Mouse (Mus musculus): ENCODE measurements around the gene Dnmbp. TPM values are rescaled to one million over a fixed set of nuclear protein-coding genes. Genes with fewer than 3 reads are reported as not detected.
A peak's percentile ranks its signal among the peaks of the same experiment; 100 is the strongest.

The Dnmbp gene
- total RNA-seq, 2 experiments from 2014 or later: 8.6 to 11.4 TPM

DNA sequence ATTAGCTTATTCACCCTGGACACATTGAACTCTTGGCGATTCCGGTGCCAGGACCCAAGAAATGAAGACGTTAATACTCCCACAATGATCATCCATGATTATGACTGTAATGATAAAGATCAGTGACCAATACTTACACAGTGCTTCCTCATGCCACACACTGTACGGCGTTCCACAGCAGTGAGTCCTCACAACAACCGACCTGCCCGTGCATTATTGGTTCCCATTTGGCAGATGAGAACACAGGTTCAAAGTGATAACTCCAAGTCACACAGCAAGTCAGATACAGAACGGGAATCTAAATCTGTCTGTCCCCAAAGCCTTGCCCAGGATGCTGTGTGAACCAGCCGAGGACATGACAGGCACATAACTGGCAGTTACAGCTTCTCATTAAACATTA, 25.0 kb downstream of the Dnmbp start:
- no peak for DNase-seq (ENCODE audit: low spot score in 2 of 2)

DNA sequence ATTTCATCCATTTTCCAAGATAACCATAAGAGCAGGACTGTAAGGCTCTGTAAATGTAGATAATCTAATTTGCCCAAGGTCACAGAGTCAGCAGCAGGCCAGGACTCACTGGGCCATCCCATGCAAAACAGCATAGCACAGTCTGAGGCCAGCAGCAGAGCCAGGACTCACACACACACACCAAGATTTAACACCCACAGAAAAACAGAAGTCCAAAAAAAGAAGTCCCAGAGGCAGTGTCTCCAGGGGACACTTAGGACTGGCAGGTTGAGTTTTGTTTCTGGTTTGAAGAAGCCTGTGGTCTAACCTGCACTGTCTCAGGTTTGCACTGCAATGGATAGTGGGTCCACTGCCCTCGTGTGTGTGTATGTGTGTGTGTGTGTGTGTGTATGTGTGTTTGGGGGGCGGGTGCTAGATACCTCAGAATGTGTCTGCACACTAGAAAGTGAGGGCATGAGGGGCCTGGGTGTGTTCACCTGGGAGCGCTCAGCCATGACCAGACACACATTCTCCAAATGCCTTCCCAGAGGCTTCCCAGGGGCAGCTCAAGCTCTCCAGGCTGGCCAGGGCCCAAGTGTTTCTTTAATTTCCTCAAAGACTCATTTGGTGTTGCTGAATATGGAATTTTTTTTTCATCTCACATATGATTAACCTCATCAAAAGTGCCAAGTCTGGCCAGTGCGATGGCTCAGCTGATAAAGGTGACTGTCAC, 27.1 kb downstream of the Dnmbp start:
- no peak for DNase-seq (ENCODE audit: low spot score in 2 of 2)

DNA sequence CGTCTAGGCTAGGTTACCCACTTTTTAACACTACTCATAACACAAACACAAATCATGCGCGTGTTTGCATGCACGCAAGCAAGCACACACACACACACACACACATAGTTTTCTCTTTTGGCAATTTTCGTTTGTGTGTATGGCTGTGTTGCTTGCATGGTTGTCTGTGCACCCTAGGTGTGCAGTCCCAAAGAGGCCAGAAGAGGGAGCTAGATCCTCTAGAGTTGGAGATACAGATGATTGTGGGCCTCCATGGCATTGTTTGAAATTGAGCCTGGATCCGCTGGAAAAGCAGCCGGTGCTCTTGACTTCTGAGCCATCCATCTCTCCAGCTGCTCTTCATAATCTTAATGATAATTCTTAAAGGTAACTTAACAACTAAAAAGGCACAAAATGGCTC, 33.5 kb downstream of the Dnmbp start:
- DNase-seq (ENCODE audit: low spot score in 2 of 2): no peak

DNA sequence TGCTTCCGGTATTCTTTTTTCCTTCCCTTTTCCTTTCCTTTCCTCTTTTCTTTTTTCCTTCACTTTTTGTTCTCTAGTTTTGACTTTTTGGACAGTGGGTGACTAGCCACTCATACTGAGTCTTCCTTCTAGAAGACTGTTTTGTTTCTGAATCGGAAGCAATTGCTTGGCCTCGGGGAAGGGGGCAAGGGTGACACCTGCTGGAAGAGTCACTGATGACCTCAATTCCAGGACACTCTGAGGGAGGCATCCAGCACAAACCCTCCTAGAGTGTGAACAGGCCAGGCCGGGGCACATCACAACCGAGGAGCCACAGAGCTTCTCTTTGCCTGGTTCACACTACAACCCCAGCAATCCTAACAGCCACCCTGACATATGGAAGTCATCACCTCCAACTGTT, 34.0 kb downstream of the Dnmbp start:
- DNase-seq (ENCODE audit: low spot score in 2 of 2): peak; percentile 31 to 47

DNA sequence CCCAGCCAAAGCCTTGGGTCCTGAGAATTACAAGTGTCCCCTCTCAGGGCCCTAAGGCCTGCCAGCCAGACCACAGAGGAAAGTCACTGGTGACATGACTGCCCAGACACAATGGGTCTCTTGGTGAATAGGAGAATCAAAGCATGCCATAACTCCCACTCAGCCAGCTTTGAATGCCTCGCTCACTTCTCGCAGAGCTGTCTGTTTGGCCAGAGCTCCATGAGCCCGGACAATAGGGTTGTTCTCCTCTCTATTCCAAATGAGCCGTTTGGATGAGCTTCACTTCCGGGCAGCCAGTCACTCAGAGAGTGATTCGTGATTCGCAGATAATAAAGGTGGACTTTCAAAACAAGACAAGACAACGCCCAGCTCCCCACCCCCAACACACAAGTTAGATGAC, 34.9 kb downstream of the Dnmbp start:
- no peak for DNase-seq (ENCODE audit: low spot score in 2 of 2)

DNA sequence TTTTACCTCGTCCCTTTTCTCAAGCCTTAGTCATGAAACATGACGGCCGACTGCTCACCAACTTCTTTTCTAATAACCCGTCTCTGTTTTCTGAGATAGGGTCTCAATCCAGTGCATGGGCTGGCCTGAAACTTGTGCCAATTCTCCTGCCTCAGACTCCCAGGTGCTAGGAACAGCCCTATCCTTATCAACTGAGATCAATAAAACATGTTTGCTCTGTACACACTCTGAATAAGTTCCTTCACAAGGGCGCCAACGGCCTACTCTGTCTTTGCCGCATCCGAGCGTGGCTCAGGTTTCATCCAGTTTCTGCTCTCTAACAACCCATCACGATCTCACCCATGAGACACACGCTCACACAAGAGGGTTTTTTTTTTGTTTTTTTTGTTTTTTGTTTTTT, 35.7 kb downstream of the Dnmbp start:
- no peak for DNase-seq (ENCODE audit: low spot score in 2 of 2)

DNA sequence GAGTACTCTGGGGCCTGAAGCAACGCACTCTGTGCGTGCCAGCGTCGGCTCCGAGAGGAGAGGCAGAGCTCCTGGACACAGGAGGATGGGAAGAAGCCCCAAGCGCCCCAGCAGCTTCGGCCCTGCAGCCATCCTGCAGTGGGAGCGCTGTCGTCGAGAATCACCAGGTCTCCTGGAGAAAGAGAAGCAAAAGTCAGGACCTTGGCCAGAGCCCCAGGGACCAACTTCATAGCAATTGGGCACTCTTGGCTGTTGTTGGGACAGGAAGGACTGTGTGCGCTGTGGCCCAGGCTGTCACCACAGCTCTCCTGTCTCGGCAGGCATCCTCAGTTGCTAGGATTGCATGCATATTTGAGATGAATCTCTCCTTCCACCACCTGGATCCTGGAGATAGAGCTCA, 37.1 kb downstream of the Dnmbp start:
- DNase-seq (ENCODE audit: low spot score in 2 of 2): no peak

DNA sequence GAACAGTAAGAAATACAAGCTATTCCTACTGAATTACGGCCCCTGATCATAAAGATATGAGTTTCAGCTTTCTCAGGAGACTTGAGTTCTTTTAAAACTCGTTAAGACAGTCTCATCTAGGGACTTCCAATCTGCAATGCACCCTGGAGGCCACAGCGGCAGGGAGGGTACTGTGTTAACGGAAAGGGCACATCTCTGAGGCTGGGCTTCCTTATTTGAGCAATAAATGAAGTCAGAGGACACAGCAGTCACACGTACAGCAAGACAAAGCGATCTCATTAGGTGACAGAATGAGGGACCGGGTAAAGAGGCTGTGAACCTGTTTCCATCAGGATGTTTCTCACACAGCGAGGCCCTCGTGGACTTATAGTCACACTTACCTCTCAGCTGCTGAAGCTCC, 39.3 kb downstream of the Dnmbp start:
- no peak for DNase-seq (ENCODE audit: low spot score in 2 of 2)

DNA sequence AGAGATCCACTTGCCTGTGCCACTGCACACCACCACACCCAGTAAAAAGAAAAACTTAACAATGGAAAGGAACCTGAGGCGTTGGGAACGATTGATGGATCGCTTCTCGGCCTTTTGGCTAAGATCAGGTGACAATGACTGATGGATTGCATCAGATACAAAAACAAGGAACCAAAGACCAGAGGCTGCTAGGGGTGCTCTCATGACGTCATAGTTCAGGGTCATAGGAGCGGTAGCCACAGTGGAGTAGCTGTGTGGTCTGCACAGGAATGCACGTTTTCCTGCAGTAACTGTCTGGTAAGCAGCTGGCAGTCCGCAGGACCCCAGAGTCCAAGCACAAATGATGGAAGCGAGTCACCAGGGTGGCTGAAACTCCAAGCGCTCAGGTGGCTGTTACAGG, 41.4 kb downstream of the Dnmbp start:
- DNase-seq (ENCODE audit: low spot score in 2 of 2): no peak

DNA sequence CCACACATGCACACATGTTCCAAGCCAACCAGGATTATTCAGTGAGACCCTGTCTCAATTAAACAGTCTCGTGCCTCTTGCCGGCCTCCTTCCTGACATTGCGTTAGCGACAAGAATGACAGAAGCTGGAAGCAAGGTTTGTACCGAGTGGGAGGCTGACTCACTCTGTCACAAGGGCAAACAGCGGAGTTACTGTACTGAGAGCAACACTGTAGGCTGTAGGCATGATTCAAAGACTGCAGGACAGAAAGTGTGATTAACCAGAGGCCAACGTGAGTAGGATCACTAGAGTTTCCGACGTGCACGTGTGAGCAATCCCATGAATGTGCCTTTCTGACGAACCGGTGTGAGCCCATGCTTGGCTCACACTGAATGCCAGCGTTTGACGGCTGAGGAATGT, 43.5 kb downstream of the Dnmbp start:
- DNase-seq (ENCODE audit: low spot score in 2 of 2): no peak

DNA sequence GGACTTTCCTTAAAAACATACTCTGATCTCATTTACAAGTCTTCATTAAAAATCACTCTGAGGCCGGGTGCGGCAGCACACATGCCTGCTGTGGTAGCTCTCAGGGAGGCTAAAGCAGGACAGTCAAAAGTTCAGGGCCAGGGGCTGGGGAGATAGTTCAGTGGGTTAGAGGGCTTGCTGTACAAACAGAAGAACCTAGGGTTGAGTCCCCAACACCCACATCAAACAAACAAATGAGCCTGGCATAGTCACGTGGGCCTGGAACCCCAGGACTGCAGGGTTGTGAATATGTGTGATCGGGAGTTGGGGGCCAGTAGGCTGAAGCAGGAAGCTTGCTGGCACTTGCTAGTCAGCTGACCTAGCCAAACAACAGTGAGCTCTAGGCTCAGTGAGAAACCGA, 44.0 kb downstream of the Dnmbp start:
- DNase-seq (ENCODE audit: low spot score in 2 of 2): no peak

DNA sequence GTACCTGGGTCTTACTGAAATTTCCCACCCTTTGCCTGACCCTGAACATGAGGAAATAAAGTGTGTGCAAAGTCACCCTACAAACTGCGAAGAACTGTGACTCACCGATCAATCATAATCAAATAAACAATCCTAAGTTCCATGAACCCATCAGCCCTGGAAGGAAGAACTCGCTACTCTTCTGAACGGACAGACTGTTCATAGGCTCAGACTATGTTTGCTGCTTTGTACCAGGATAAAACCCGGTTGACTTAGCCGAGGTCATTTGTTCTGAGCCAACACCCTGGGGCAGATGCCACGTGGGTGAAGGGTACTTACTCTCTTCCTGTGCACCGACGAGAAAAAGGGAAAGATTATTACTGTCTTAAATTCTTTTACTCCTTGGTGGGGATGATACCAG, 45.2 kb downstream of the Dnmbp start:
- no peak for DNase-seq (ENCODE audit: low spot score in 2 of 2)

DNA sequence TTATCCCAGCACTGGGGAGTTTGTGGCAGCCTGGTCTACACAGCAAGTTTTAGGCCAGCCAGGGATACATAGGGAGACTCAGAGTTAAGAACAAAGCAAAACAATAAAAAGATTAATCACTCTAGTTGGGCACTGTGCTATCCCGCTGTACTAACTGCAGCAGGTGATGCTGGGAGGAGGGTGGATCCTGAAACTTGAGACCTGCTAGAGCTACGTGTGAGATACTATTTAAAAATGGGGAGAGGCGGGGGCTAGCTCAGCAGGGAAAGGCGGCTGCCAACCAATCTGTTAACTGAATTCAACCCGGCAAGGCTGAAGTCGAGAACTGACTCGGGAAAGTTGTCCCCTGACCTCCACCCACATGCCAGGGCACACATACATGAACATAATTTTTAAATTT, 45.9 kb downstream of the Dnmbp start:
- DNase-seq (ENCODE audit: low spot score in 2 of 2): no peak

DNA sequence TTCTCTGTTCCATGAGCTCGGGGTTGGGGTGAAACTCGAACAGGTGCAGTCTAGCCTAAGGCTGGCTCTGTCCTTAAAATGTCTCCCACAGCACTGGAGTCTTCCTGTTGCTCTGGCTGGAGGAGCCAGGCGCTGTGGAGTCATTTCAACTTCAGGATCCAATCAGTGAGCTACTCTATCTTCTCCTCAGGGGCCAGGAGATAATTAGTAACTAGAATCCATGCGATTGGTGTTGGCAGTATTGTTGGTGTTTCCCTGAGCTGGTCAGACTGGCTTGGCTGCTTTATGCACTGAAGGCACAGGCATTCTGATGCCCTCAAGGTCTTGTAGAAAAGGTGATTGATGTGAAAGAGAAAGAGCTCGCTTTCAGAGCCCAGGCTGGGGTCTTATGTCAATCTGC, 49.5 kb downstream of the Dnmbp start:
- DNase-seq (ENCODE audit: low spot score in 2 of 2): no peak

DNA sequence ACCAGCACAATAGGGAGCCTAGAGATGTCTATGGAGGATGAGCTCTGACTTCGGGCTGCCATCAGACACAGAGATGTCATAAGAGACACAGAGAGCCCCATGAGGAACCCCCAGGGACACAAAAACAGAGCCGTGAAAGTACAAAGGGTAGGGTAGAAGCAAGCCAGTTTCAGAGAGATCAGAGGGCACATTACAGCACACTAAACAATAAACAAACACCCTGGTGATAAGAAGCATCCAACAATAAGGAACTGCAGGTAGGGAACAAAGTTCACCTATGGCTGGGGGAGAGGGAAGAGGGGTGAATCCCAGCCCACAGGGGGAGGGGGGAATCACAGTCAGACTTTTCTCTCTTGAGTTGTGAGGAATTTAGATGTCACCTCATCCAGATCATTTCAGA, 52.3 kb downstream of the Dnmbp start:
- DNase-seq (ENCODE audit: low spot score in 2 of 2): no peak

DNA sequence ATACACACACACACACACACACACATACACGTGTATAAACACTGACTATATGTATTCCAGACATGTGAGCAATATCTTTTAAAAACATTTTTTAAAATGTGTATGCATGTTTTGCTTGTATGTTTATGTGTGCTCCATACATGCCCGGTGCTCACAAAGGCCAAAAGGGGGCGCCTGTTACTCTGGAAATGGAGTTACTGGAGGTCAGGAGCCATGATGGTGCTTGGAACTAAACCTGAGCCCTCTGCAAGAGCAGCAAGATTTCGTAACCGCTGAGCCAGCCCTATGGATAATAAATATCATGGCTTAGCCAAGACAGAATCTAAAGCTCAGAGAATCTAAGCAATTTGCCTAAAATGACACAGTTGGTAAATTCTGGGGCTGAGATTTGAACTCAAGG, 52.7 kb downstream of the Dnmbp start:
- DNase-seq (ENCODE audit: low spot score in 2 of 2): no peak

DNA sequence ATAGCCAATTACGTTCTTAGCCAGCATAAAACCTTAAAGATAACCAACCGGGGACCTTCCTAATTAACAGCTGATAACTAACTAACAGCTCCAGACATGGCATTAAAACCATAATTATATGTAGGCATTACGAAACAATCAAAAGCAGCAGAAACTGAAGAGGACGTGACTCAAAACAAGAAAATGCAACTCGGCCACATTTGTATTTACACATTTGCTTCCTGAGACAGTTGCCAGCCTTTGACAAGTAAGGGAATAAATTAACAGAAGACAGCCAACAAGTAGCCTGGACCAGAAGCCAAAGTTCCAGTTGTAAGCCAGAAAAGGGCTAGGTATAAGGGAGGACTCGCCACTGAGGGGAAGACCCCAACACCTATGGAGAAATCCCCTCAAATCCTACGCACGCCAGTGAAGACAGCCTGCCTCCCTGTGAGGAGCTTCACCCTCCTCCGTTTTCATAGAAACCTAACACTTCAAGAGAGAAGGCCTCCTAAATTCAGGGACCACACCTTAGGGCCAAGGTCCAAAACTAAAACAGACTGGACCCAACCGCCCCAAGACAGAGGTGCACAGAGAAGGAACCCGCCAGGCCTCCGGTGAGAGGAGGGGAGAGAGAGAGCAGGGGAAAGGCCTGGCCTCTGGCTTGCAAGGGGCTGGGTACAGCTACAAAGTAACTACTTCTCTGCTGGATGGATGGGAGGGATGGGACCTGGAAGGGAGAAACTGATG, 53.5 kb downstream of the Dnmbp start:
- no peak for DNase-seq (ENCODE audit: low spot score in 2 of 2)

DNA sequence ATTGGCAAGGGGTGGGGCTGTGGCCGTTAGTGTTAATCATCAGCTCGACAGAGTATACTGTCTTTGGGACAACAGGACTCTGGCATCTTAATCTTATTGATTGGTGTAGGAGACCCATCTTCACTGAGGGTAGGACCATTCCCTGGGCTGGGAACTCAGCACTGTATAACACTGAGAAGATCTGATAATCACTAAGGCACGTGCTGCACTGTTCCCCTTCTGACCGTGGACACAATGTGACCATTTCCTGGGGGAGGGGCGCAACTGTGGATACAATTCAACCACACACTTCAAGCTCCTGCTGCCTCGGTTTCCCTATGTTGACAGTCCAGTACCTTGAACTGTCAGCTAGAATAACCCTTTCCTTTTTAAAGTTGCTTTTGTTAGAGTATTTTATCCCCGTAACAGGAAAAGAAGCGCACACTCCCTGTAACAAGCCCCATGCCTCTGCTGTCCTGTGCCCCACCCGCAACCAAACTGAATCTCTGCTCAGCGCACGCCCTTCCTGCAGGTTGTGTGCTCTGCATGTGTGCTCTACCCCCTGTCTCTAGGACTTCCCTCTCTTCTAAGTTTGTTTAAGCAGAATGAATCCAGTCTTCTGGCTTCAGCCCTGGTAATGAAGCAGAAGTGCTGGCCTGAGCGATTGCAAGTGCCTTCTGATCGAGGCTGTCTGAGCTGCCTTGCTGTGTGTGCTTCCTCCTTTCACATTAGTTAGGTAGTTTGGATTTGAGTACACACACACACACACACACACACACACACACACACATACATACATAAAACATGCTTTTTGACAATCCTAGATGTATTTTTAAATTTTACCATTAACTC, 55.1 kb downstream of the Dnmbp start:
- no peak for DNase-seq (ENCODE audit: low spot score in 2 of 2)

DNA sequence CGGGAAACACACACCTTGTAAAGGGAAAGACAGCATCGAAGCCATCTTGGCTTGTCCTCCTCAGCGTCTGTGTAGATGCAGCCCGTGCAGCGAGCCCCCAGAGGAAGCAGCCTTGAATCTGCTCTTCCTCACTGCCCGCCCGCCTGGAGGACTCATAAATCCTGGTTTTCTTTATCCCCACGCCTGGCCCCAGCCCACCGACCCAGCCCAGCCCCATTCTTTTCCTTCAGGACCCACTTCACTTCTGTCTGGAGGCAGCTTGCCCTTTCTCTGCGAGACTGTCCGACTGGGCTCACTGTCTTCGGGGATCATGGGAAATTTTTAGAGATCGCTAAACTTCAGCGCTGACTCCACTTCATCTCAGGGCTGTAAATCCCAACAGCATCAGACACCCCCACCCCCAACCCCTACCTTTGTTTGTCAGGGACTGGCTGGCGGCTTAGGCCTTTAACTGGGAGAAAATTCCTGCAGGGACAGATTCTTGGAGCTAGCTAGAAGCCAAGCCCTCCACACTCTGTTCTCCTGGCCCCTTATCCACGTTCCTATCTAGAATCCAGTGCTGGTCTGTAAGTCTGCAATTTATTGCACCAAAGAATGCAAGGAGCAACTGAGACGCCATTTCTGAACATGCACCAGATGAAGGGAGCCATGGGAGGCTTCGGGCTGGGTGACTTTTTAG, 57.0 kb downstream of the Dnmbp start:
- DNase-seq (ENCODE audit: low spot score in 2 of 2): peak in 1 of 2 experiments; percentile 26

DNA sequence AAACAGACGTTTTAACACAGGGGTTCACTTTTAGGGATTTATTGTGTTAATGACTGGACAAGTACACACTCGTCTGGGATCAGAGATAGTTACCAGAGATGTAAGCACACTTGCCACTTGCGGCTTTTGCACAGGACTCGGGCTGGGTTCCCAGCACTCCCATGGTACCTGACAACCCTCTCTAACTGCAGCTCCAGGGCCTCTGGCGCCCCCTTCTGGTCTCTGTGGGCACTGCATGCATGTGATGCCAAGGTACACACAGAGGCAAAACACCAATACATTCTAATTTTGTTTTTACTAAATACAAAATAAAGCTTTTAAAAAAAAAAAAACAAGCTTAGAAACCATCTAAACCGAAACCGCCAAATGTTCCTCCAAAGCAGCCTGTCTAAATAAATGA, 58.4 kb downstream of the Dnmbp start:
- DNase-seq (ENCODE audit: low spot score in 2 of 2): no peak

DNA sequence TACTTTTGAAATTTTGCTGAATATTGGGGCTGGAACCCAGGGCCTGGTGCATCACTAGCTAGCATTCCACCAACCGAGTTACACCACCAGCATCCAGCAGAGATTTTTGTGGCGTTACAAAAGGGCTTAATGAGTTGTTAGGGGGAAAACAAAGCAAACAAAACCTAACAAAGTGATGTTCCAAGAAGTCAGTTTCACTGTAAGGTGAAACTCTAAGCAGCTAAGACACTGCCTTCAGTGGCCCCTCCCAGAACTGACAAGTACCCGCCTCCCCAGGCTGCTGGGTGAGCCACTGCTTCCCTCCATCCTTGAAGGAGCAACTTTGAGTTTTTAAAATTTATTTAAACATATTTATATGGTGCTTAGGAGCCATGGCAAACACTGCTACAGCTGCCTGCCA, 59.6 kb downstream of the Dnmbp start:
- DNase-seq (ENCODE audit: low spot score in 2 of 2): no peak
